Mouse (Mus musculus) MEL (cell line): ENCODE results near the gene Adam17. TPM values are rescaled to one million over a fixed set of nuclear protein-coding genes. Genes with fewer than 3 reads are reported as not detected.

Source experiments
- DNase-seq: peaks from one replicate; pipeline ENCODE4 v3.0.0; 2011; ENCODE audit warnings: low read depth, low spot score
- H3K27ac ChIP-seq: 2 replicates; pipeline ENCODE4 v1.5.1; 2012; ENCODE audit warnings: low read depth, mild to moderate bottlenecking, control low read depth, low read length, moderate library complexity; ENCODE audit not compliant: control insufficient read depth
- H3K27me3 ChIP-seq, 2 experiments: fragments of 150-350 bp in 1 of 2; sonication (generic) in 1 of 2; 2 replicates each; pipeline ENCODE4 v1.6.1; 2012; ENCODE audit warnings: low read length in 2 of 2, mild to moderate bottlenecking in 2 of 2, improper control_type of control experiment in 1 of 2, moderate library complexity in 1 of 2; ENCODE audit not compliant: insufficient read depth in 2 of 2, control insufficient read depth in 1 of 2
- H3K36me3 ChIP-seq, 2 experiments: 2 replicates each; pipeline ENCODE4 v1.6.1; 2012 to 2014; ENCODE audit warnings: low read length in 2 of 2, improper control_type of control experiment in 1 of 2, inconsistent platforms in 1 of 2, mild to moderate bottlenecking in 1 of 2; ENCODE audit not compliant: insufficient read depth in 2 of 2, control insufficient read depth in 1 of 2
- H3K4me1 ChIP-seq, 2 experiments: fragments of 150-350 bp in 1 of 2; sonication (generic) in 1 of 2; 2 replicates each; pipeline ENCODE4 v1.6.1; 2012; ENCODE audit warnings: low read length in 2 of 2, improper control_type of control experiment in 1 of 2, mild to moderate bottlenecking in 1 of 2; ENCODE audit not compliant: insufficient read depth in 2 of 2, control insufficient read depth in 1 of 2
- H3K4me3 ChIP-seq, 2 experiments: fragments of 150-350 bp in 1 of 2; sonication (generic) in 1 of 2; 2 replicates each; pipeline ENCODE4 v1.5.1; 2012; ENCODE audit warnings: low read depth in 2 of 2, low read length in 2 of 2, mild to moderate bottlenecking in 2 of 2, moderate library complexity in 2 of 2, control low read depth in 1 of 2, improper control_type of control experiment in 1 of 2; ENCODE audit not compliant: control insufficient read depth in 1 of 2, insufficient read depth in 1 of 2
- H3K79me2 ChIP-seq: 2 replicates; pipeline ENCODE4 v1.6.1; 2012; ENCODE audit warnings: mild to moderate bottlenecking, low read length, moderate library complexity; ENCODE audit not compliant: control insufficient read depth, poor library complexity, insufficient read depth
- H3K9ac ChIP-seq: 2 replicates; pipeline ENCODE4 v1.6.1; 2012; ENCODE audit warnings: low read depth, mild to moderate bottlenecking, control low read depth, low read length, moderate library complexity; ENCODE audit not compliant: control insufficient read depth, poor library complexity, severe bottlenecking
- H3K9me3 ChIP-seq: fragments of 150-350 bp; sonication (generic); replicated peaks from 2 replicates; pipeline ENCODE4 v1.6.1; 2012; ENCODE audit warnings: mild to moderate bottlenecking, low read length, improper control_type of control experiment, moderate library complexity; ENCODE audit not compliant: insufficient read depth
- BHLHE40 ChIP-seq: IDR thresholded peaks from 2 replicates; pipeline ENCODE4 v1.6.1; 2012; ENCODE audit warnings: low read depth, mild to moderate bottlenecking, inconsistent platforms, low read length, improper control_type of control experiment, borderline replicate concordance
- CHD2 ChIP-seq: IDR thresholded peaks from 2 replicates; pipeline ENCODE4 v1.6.1; 2011; ENCODE audit warnings: low read length, improper control_type of control experiment
- E2F4 ChIP-seq: IDR thresholded peaks from 2 replicates; pipeline ENCODE4 v1.6.1; 2011; ENCODE audit warnings: low read depth, low read length, improper control_type of control experiment, borderline replicate concordance
- EP300 ChIP-seq, 2 experiments: IDR thresholded peaks; 2 replicates each; pipeline ENCODE4 v1.6.1; 2011; ENCODE audit warnings: improper control_type of control experiment in 2 of 2, low read length in 2 of 2, low read depth in 1 of 2, mild to moderate bottlenecking in 1 of 2
- ETS1 ChIP-seq: IDR thresholded peaks from 2 replicates; pipeline ENCODE4 v1.6.1; 2012; ENCODE audit warnings: low read depth, mild to moderate bottlenecking, inconsistent platforms, low read length, improper control_type of control experiment, moderate library complexity
- GABPA ChIP-seq: IDR thresholded peaks from 2 replicates; pipeline ENCODE4 v1.6.1; 2012; ENCODE audit warnings: low read depth, mild to moderate bottlenecking, inconsistent platforms, low read length, improper control_type of control experiment, moderate library complexity
- GATA1 ChIP-seq: IDR thresholded peaks from 2 replicates; pipeline ENCODE4 v1.6.1; 2011; ENCODE audit warnings: low read depth, low read length, improper control_type of control experiment
- KAT2A ChIP-seq: conservative IDR thresholded peaks from 2 replicates; pipeline ENCODE4 v1.6.1; 2012; ENCODE audit warnings: low read depth, low read length, improper control_type of control experiment, inconsistent platforms
- MAFK ChIP-seq: IDR thresholded peaks from 2 replicates; pipeline ENCODE4 v1.6.1; 2011; ENCODE audit warnings: low read depth, mild to moderate bottlenecking, low read length, improper control_type of control experiment, borderline replicate concordance
- MAX ChIP-seq: IDR thresholded peaks from 2 replicates; pipeline ENCODE4 v1.6.1; 2011; ENCODE audit warnings: low read length, improper control_type of control experiment
- MEF2A ChIP-seq: IDR thresholded peaks from 2 replicates; pipeline ENCODE4 v1.6.1; 2014; ENCODE audit warnings: low read depth, mild to moderate bottlenecking, inconsistent platforms, low read length, improper control_type of control experiment; ENCODE audit not compliant: poor library complexity, insufficient replicate concordance, severe bottlenecking; ENCODE audit errors: extremely low read depth
- MXI1 ChIP-seq: IDR thresholded peaks from 2 replicates; pipeline ENCODE4 v1.6.1; 2011; ENCODE audit warnings: mild to moderate bottlenecking, low read depth, low read length, improper control_type of control experiment
- MYB ChIP-seq: IDR thresholded peaks from 2 replicates; pipeline ENCODE4 v1.6.1; 2011; ENCODE audit warnings: mild to moderate bottlenecking, low read depth, low read length, improper control_type of control experiment
- NRF1 ChIP-seq: IDR thresholded peaks from 2 replicates; pipeline ENCODE4 v1.6.1; 2014; ENCODE audit warnings: low read depth, mild to moderate bottlenecking, inconsistent platforms, low read length, improper control_type of control experiment, moderate library complexity; ENCODE audit not compliant: poor library complexity, insufficient read depth, severe bottlenecking
- POLR2A ChIP-seq, 2 experiments: IDR thresholded peaks; 2 replicates each; pipeline ENCODE4 v1.6.1; 2011 to 2012; ENCODE audit warnings: low read length in 2 of 2, mild to moderate bottlenecking in 2 of 2, control low read depth in 1 of 2, improper control_type of control experiment in 1 of 2, low read depth in 1 of 2, moderate library complexity in 1 of 2; ENCODE audit not compliant: control insufficient read depth in 1 of 2, insufficient read depth in 1 of 2, poor library complexity in 1 of 2
- POLR2AphosphoS2 ChIP-seq: IDR thresholded peaks from 2 replicates; pipeline ENCODE4 v1.6.1; 2011; ENCODE audit warnings: low read length, improper control_type of control experiment
- RAD21 ChIP-seq: IDR thresholded peaks from 2 replicates; pipeline ENCODE4 v1.6.1; 2011; ENCODE audit warnings: mild to moderate bottlenecking, low read depth, low read length, improper control_type of control experiment
- RCOR1 ChIP-seq: IDR thresholded peaks from 2 replicates; pipeline ENCODE4 v1.6.1; 2012; ENCODE audit warnings: low read depth, mild to moderate bottlenecking, inconsistent platforms, low read length, improper control_type of control experiment
- SMC3 ChIP-seq: IDR thresholded peaks from 2 replicates; pipeline ENCODE4 v1.6.1; 2011; ENCODE audit warnings: low read depth, low read length, improper control_type of control experiment
- TAL1 ChIP-seq: IDR thresholded peaks from 2 replicates; pipeline ENCODE4 v1.6.1; 2012; ENCODE audit warnings: mild to moderate bottlenecking, inconsistent platforms, low read length, moderate library complexity, mixed read lengths
- TBP ChIP-seq: IDR thresholded peaks from 2 replicates; pipeline ENCODE4 v1.8.0; 2011; ENCODE audit warnings: low read depth, low read length, improper control_type of control experiment
- TCF12 ChIP-seq: IDR thresholded peaks from 2 replicates; pipeline ENCODE4 v1.6.1; 2014; ENCODE audit warnings: low read depth, mild to moderate bottlenecking, inconsistent platforms, low read length, improper control_type of control experiment, moderate library complexity
- UBTF ChIP-seq: IDR thresholded peaks from 2 replicates; pipeline ENCODE4 v1.6.1; 2012; ENCODE audit warnings: low read depth, mild to moderate bottlenecking, inconsistent platforms, low read length, improper control_type of control experiment, moderate library complexity, borderline replicate concordance; ENCODE audit not compliant: insufficient read depth
- USF1 ChIP-seq: IDR thresholded peaks from 2 replicates; pipeline ENCODE4 v1.6.1; 2014; ENCODE audit warnings: low read depth, mild to moderate bottlenecking, inconsistent platforms, low read length, improper control_type of control experiment, moderate library complexity
- USF2 ChIP-seq, 2 experiments: IDR thresholded peaks; 2 replicates each; pipeline ENCODE4 v1.6.1; 2011 to 2012; ENCODE audit warnings: improper control_type of control experiment in 2 of 2, low read length in 2 of 2, borderline replicate concordance in 1 of 2, inconsistent platforms in 1 of 2, low read depth in 1 of 2, mild to moderate bottlenecking in 1 of 2; ENCODE audit not compliant: insufficient read depth in 1 of 2
- ZC3H11A ChIP-seq: IDR thresholded peaks from 2 replicates; pipeline ENCODE4 v1.6.1; 2012; ENCODE audit warnings: low read depth, mild to moderate bottlenecking, inconsistent platforms, low read length, improper control_type of control experiment
- ZKSCAN1 ChIP-seq: IDR thresholded peaks from 2 replicates; pipeline ENCODE4 v1.6.1; 2012; ENCODE audit warnings: low read depth, mild to moderate bottlenecking, inconsistent platforms, low read length, improper control_type of control experiment, moderate library complexity
- ZNF384 ChIP-seq: IDR thresholded peaks from 2 replicates; pipeline ENCODE4 v1.6.1; 2012; ENCODE audit warnings: low read depth, mild to moderate bottlenecking, inconsistent platforms, low read length, improper control_type of control experiment
- polyA plus RNA-seq, 2 experiments: library from polyadenylated mRNA; stranded (reverse) in 1 of 2; unstranded in 1 of 2; fragments of >175 nt in 1 of 2; fragments of >200 nt in 1 of 2; gene quantifications; 2 replicates each; pipeline versions ENCODE4 v1.2.1 to v1.2.4; 2012; ENCODE audit warnings: low replicate concordance in 2 of 2, low read depth in 1 of 2; ENCODE audit not compliant: insufficient read length in 2 of 2, insufficient read depth in 1 of 2, missing spikeins in 1 of 2
- total RNA-seq: library from RNA; depleted of rRNA; stranded (reverse); fragments of 300-350 nt; gene quantifications from 2 replicates; pipeline ENCODE4 v1.2.3, GENCODE M21; 2012

The Adam17 gene
- total and polyA plus RNA-seq, 3 experiments, result 12.9 to 14.2 TPM; not detected in 1

- no peaks in the 10 kb centered on the region for H3K4me1 ChIP-seq
- no peak overlapping the region for H3K27ac ChIP-seq
- H3K36me3 ChIP-seq, result no peaks in the 10 kb centered on the region; a peak in 1 of 4 replicates
- H3K27me3 ChIP-seq, result no peaks in the 10 kb centered on the region
- no peak overlapping the region for H3K9ac ChIP-seq
- TF ChIP-seq USF1 (no peak), ZC3H11A (no peak), ETS1 (no peak), GATA1 (no peak), KAT2A (no peak), BHLHE40 (no peak), SMC3 (no peak), POLR2AphosphoS2 (no peak), RAD21 (no peak), MAX (no peak), ZKSCAN1 (no peak), TBP (no peak), E2F4 (no peak), GABPA (no peak), UBTF (no peak), MAFK (no peak), TAL1 (no peak), ZNF384 (no peak)
- no peaks in the 10 kb centered on the region for H3K9me3 ChIP-seq
- DNase-seq, result no peak
- no peak overlapping the region for H3K4me3 ChIP-seq
- no peaks in the 10 kb centered on the region for H3K79me2 ChIP-seq
These were observed 50.6 kb downstream of the Adam17 start for GRCm38 (mm10) chr12:21322856-21323255.

DNA sequence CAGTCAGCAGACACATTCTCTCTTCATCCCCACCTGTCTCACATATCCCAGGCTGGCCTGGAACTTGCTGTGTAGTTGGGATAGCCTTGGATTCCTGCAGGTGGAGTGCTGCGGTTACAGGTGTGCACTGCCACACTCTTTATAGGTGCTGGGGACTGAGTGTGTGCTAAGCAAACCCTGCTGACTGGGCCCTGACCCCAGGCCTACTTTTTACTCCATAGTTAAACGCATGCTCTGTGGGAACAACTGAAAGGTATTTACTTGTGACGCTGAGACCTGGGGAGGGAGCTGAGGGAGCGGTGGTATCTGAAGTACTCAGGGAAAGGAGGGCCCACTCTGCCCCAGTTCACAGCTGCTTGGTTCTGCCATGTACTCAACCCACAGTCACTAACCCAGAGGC, 51.1 kb downstream of the Adam17 start:
- H3K36me3 ChIP-seq, result peaks cover 0 to 2% of the 10 kb centered on the region in 2 experiments; a peak in 2 of 4 replicates
- H3K4me3 ChIP-seq, result no peak overlapping the region
- H3K27ac ChIP-seq, result no peak overlapping the region
- no peak overlapping the region for H3K9ac ChIP-seq
- no peaks in the 10 kb centered on the region for H3K9me3 ChIP-seq
- H3K79me2 ChIP-seq, result no peaks in the 10 kb centered on the region
- no peak for TF ChIP-seq TAL1
- no peak for TF ChIP-seq EP300 (IDR thresholded peaks at IDR 0.05; ENCODE audit: low read depth in 1 of 2, low read length in 2 of 2)
- TF ChIP-seq MYB, result no peak
- no peak for TF ChIP-seq UBTF
- TF ChIP-seq E2F4, result no peak
- TF ChIP-seq USF2 (IDR thresholded peaks at IDR 0.05; ENCODE audit: borderline replicate concordance in 1 of 2, insufficient read depth in 1 of 2, low read depth in 1 of 2, low read length in 2 of 2), result no peak
- TF ChIP-seq TBP, result no peak
- no peak for TF ChIP-seq MAFK
- TF ChIP-seq RAD21, result no peak
- TF ChIP-seq ETS1, result no peak
- TF ChIP-seq MEF2A, result no peak
- no peak for TF ChIP-seq MAX
- TF ChIP-seq POLR2A (IDR thresholded peaks at IDR 0.05; ENCODE audit: control insufficient read depth in 1 of 2, insufficient read depth in 1 of 2, low read depth in 1 of 2, low read length in 2 of 2, poor library complexity in 1 of 2), result no peak
- no peak for TF ChIP-seq USF1
- TF ChIP-seq RCOR1, result no peak
- no peak for TF ChIP-seq MXI1
- no peak for TF ChIP-seq CHD2
- no peak for TF ChIP-seq NRF1
- TF ChIP-seq TCF12, result no peak
- no peak for TF ChIP-seq SMC3
- TF ChIP-seq, all 39 proteins: peak for 0
- Histone ChIP-seq H3K4me1 (peaks cover 0 to 3% of the 10 kb centered on the region in 2 experiments; a peak in 1 of 4 replicates), H3K27me3 (no peaks in the 10 kb centered on the region)
- no peak for DNase-seq
